8 mouse cellular contexts compared by ENCODE assay signal in genomic region chr11:30953469-30954154, GRCm38 (mm10). TPM values are rescaled to one million over a fixed set of nuclear protein-coding genes. Genes with fewer than 3 reads are reported as not detected.
DNase-seq lines count a peak whose midpoint lies in the region; ATAC-seq and TF ChIP-seq lines count a peak whose summit lies in the region.

No protein-coding gene starts in this region.

- peaks cover 8% of the 10 kb centered on the region for H3K9me3 ChIP-seq in E14TG2a.4 (ENCODE audit: low read length)
- peaks cover 23% of the 10 kb centered on the region for H3K9me3 ChIP-seq in forebrain, embryonic 10.5 days
- H3K9me3 ChIP-seq in heart, embryonic 16.5 days (replicated peaks; ENCODE audit: control insufficient read depth, low read length), result 0 out of 2 replicates have a peak, but pooled peaks cover 3% of the 10 kb centered on the region
- no peaks in the 10 kb centered on the region for H3K9me3 ChIP-seq in liver, postnatal 0 days (ENCODE audit: low read length)
- H3K9me3 ChIP-seq in neural tube, embryonic 14.5 days (ENCODE audit: control insufficient read depth, low read length), result peaks cover 5% of the 10 kb centered on the region

- peak overlapping the region; percentile 94 for H3K9ac ChIP-seq in heart, embryonic 16.5 days (ENCODE audit: low read length)
- H3K9ac ChIP-seq in liver, postnatal 0 days (replicated peaks), result peak overlapping the region; percentile 92
- H3K9ac ChIP-seq in neural tube, embryonic 14.5 days (replicated peaks; ENCODE audit: low read depth, low read length), result peak overlapping the region; percentile 88

- TF ChIP-seq EP300 in liver, postnatal 0 days (IDR thresholded peaks at IDR 0.05; ENCODE audit: low read depth), result no peak

- WGBS in forebrain, embryonic 10.5 days, result 1% methylated on average over 30 of the region's 32 CpGs
- under 1% methylated on average over 29 of the region's 32 CpGs for WGBS in heart, embryonic 16.5 days
- under 1% methylated on average over 28 of the region's 32 CpGs for WGBS in liver, postnatal 0 days (ENCODE audit: insufficient replicate concordance)
- 2% methylated on average over 18 of the region's 32 CpGs for WGBS in neural tube, embryonic 14.5 days

- H3K36me3 ChIP-seq in E14TG2a.4 (ENCODE audit: insufficient read depth, low read length), result peaks cover 34% of the 10 kb centered on the region
- H3K36me3 ChIP-seq in forebrain, embryonic 10.5 days (replicated peaks), result peaks cover 61% of the 10 kb centered on the region
- peaks cover 16% of the 10 kb centered on the region for H3K36me3 ChIP-seq in heart, embryonic 16.5 days (ENCODE audit: control insufficient read depth, insufficient read depth)
- H3K36me3 ChIP-seq in liver, postnatal 0 days (replicated peaks; ENCODE audit: insufficient read depth, low read length), result peaks cover 25% of the 10 kb centered on the region
- H3K36me3 ChIP-seq in neural tube, embryonic 14.5 days (ENCODE audit: control insufficient read depth, insufficient read depth, low read length), result peaks cover 18% of the 10 kb centered on the region; the same call in 1 of the 2 replicates
- no peaks in the 10 kb centered on the region; the same call in 1 of the 2 replicates for H3K36me3 ChIP-seq in testis, adult 2 months (ENCODE audit: control insufficient read depth, insufficient read depth, low read length)

- H3K4me1 ChIP-seq in E14TG2a.4 (replicated peaks; ENCODE audit: low read depth, low read length), result peaks cover 16% of the 10 kb centered on the region
- peaks cover 17% of the 10 kb centered on the region for H3K4me1 ChIP-seq in forebrain, embryonic 10.5 days
- H3K4me1 ChIP-seq in heart, embryonic 16.5 days (ENCODE audit: control insufficient read depth, insufficient read depth, low read length), result peaks cover 7% of the 10 kb centered on the region
- peaks cover 13% of the 10 kb centered on the region for H3K4me1 ChIP-seq in liver, postnatal 0 days (ENCODE audit: insufficient read depth)
- peaks cover 10% of the 10 kb centered on the region for H3K4me1 ChIP-seq in neural tube, embryonic 14.5 days (ENCODE audit: control insufficient read depth, insufficient read depth, low read length)
- no peaks in the 10 kb centered on the region for H3K4me1 ChIP-seq in testis, adult 2 months (ENCODE audit: control insufficient read depth, insufficient read depth, low read length)

- ATAC-seq in heart, embryonic 16.5 days (replicated peaks; ENCODE audit: extremely low read depth, insufficient read depth, low FRiP score), result peak; percentile 84
- peak; percentile 75 for ATAC-seq in liver, postnatal 0 days
- ATAC-seq in neural tube, embryonic 14.5 days (ENCODE audit: low read depth), result peak; percentile 92

- no peak for TF ChIP-seq POLR2A in testis, adult 2 months (IDR thresholded peaks at IDR 0.05; ENCODE audit: control insufficient read depth, low read depth, low read length)

- H3K27ac ChIP-seq in forebrain, embryonic 10.5 days, result peak overlapping the region; percentile 92
- H3K27ac ChIP-seq in heart, embryonic 16.5 days (ENCODE audit: low read length), result peak overlapping the region; percentile 90
- peak overlapping the region; percentile 90 for H3K27ac ChIP-seq in liver, postnatal 0 days (ENCODE audit: low read depth)
- peak overlapping the region; percentile 79 for H3K27ac ChIP-seq in neural tube, embryonic 14.5 days (ENCODE audit: low read depth, low read length)
- peak overlapping the region; percentile 71 for H3K27ac ChIP-seq in testis, adult 2 months (ENCODE audit: control insufficient read depth, insufficient read depth, low read depth, low read length)

- peak overlapping the region; percentile 75 for H3K4me2 ChIP-seq in heart, embryonic 16.5 days (ENCODE audit: low read depth, low read length)
- H3K4me2 ChIP-seq in liver, postnatal 0 days (ENCODE audit: low read depth, low read length), result peak overlapping the region; percentile 88
- peak overlapping the region; percentile 51 for H3K4me2 ChIP-seq in neural tube, embryonic 14.5 days (ENCODE audit: low read depth, low read length)

- no peaks in the 10 kb centered on the region for H3K27me3 ChIP-seq in E14TG2a.4 (ENCODE audit: insufficient read depth, low read length)
- H3K27me3 ChIP-seq in forebrain, embryonic 10.5 days (ENCODE audit: poor library complexity, severe bottlenecking), result no peaks in the 10 kb centered on the region
- H3K27me3 ChIP-seq in heart, embryonic 16.5 days (ENCODE audit: control insufficient read depth, insufficient read depth, low read length), result no peaks in the 10 kb centered on the region
- no peaks in the 10 kb centered on the region for H3K27me3 ChIP-seq in liver, postnatal 0 days (ENCODE audit: insufficient read depth, low read length)
- no peaks in the 10 kb centered on the region for H3K27me3 ChIP-seq in neural tube, embryonic 14.5 days (ENCODE audit: control insufficient read depth, insufficient read depth, low read length)
- H3K27me3 ChIP-seq in testis, adult 2 months (ENCODE audit: control insufficient read depth, insufficient read depth, low read length), result no peaks in the 10 kb centered on the region

- peak overlapping the region; percentile 89 for H3K4me3 ChIP-seq in E14TG2a.4 (replicated peaks; ENCODE audit: low read length)
- H3K4me3 ChIP-seq in forebrain, embryonic 10.5 days, result peak overlapping the region; percentile 85
- H3K4me3 ChIP-seq in heart, embryonic 16.5 days (ENCODE audit: low read length), result peak overlapping the region; percentile 95
- peak overlapping the region; percentile 94 for H3K4me3 ChIP-seq in liver, postnatal 0 days (ENCODE audit: low read depth, low read length)
- peak overlapping the region; percentile 78 for H3K4me3 ChIP-seq in neural tube, embryonic 14.5 days (ENCODE audit: low read depth, low read length)
- peak overlapping the region; percentile 94 for H3K4me3 ChIP-seq in testis, adult 2 months (ENCODE audit: control insufficient read depth, low read depth, low read length)

- DNase-seq in c-Kit-positive CD71-negative TER-119-negative erythroid progenitor cells, embryonic 14.5 days (ENCODE audit: low read depth), result peak; percentile 9
- DNase-seq in forebrain, embryonic 10.5 days (ENCODE audit: extremely low spot score, low spot score), result peak; percentile 63
- peak; percentile 29 to 62 for DNase-seq in kidney, postnatal 36 days
- DNase-seq in liver, postnatal 0 days, result peak; percentile 59

- TF ChIP-seq CTCF in E14TG2a.4 (conservative IDR thresholded peaks at IDR 0.05; ENCODE audit: low read length), result no peak
- peak; percentile 26 for TF ChIP-seq CTCF in liver, postnatal 0 days (IDR thresholded peaks at IDR 0.05; ENCODE audit: low read depth)
- no peak for TF ChIP-seq CTCF in testis, adult 2 months (IDR thresholded peaks at IDR 0.05; ENCODE audit: control insufficient read depth, insufficient read depth, insufficient replicate concordance, low read depth, low read length)

RNA-seq across cellular contexts. Expression of gene Erlec1, which starts 0.5 kb away (rescaled TPM):
- 7.8 and 8.4 TPM in 2 replicates for polyA plus RNA-seq in forebrain, embryonic 10.5 days (2016; fragmentation: Nextera tagmentation; extraction: Ambion mirVana)
- 8.9 and 9.6 TPM in 2 replicates for polyA plus RNA-seq in heart, embryonic 16.5 days (2015; fragmentation: Nextera tagmentation; extraction: Ambion mirVana)
- 8.2 and 9.0 TPM in 2 replicates for polyA plus RNA-seq in liver, postnatal 0 days (2015; fragmentation: Nextera tagmentation; extraction: Ambion mirVana)
- 15.0 and 18.2 TPM in 2 replicates for polyA plus RNA-seq in neural tube, embryonic 14.5 days (2014; fragmentation: Nextera tagmentation; extraction: Ambion mirVana)
- 35.2 and 48.0 TPM in 2 replicates for polyA plus RNA-seq in testis, adult 2 months (2012; rRNA removed)

RNA-seq across cellular contexts. Expression of gene Chac2, which starts 32.5 kb away (rescaled TPM):
- polyA plus RNA-seq in forebrain, embryonic 10.5 days (2016; fragmentation: Nextera tagmentation; extraction: Ambion mirVana), result 10.3 and 11.2 TPM in 2 replicates
- 17.6 and 20.8 TPM in 2 replicates for polyA plus RNA-seq in heart, embryonic 16.5 days (2015; fragmentation: Nextera tagmentation; extraction: Ambion mirVana)
- polyA plus RNA-seq in liver, postnatal 0 days (2015; fragmentation: Nextera tagmentation; extraction: Ambion mirVana), result 53.3 and 56.7 TPM in 2 replicates
- polyA plus RNA-seq in neural tube, embryonic 14.5 days (2014; fragmentation: Nextera tagmentation; extraction: Ambion mirVana), result 33.4 and 35.6 TPM in 2 replicates
- 1.6 and 1.9 TPM in 2 replicates for polyA plus RNA-seq in testis, adult 2 months (2012; rRNA removed)

Comparison
In these comparisons a context has a peak if more than half of its experiments do, and no peak if none do; other contexts are left out.
1. Peak in every context shown above with its lines: DNase-seq, ATAC-seq, H3K4me3 ChIP-seq and H3K27ac ChIP-seq.
2. DNase-seq: peak in every context shown above with its lines; median percentile 63 in forebrain, embryonic 10.5 days; 59 in liver, postnatal 0 days; 46 in kidney, postnatal 36 days; 9 in c-Kit-positive CD71-negative TER-119-negative erythroid progenitor cells, embryonic 14.5 days.